Mouse (Mus musculus) embryonic facial prominence, embryonic 10.5 days (tissue): ENCODE results near the gene Olfr126. TPM values are rescaled to one million over a fixed set of nuclear protein-coding genes. Genes with fewer than 3 reads are reported as not detected.

Source experiments
- DNase-seq: peaks from one replicate; pipeline ENCODE4 v3.0.0-alpha.2; 2017; ENCODE audit warnings: low spot score
- H3K27ac ChIP-seq: fragments of 300-500 bp; sonication (generic); replicated peaks from 2 replicates; pipeline ENCODE4 v1.5.1; 2016; ENCODE audit warnings: mild to moderate bottlenecking
- H3K27me3 ChIP-seq: fragments of 300-500 bp; sonication (generic); replicated peaks from 2 replicates; pipeline ENCODE4 v1.6.1; 2016; ENCODE audit warnings: low read depth, mild to moderate bottlenecking; ENCODE audit not compliant: poor library complexity, severe bottlenecking
- H3K36me3 ChIP-seq: fragments of 300-500 bp; sonication (generic); replicated peaks from 2 replicates; pipeline ENCODE4 v1.6.1; 2016; ENCODE audit warnings: mild to moderate bottlenecking, moderate library complexity
- H3K4me1 ChIP-seq: fragments of 300-500 bp; sonication (generic); 2 replicates; pipeline ENCODE4 v1.6.1; 2016
- H3K4me3 ChIP-seq: fragments of 300-500 bp; sonication (generic); 2 replicates; pipeline ENCODE4 v1.5.1; 2016; ENCODE audit warnings: mild to moderate bottlenecking, moderate library complexity
- H3K9me3 ChIP-seq: fragments of 300-500 bp; sonication (generic); 2 replicates; pipeline ENCODE4 v1.6.1; 2016; ENCODE audit warnings: mild to moderate bottlenecking
- WGBS: fragments of 180-500 bp; shearing (Covaris S2); methylation state at CpG from one replicate; pipeline ENCODE4 v1.1.7; 2016; 5-methylcytosine and 5-hydroxymethylcytosine counted together
- polyA plus RNA-seq: library from polyadenylated mRNA; unstranded; fragments of >200 nt; fragmentation: Nextera tagmentation; extraction: Ambion mirVana; gene quantifications from 2 replicates; pipeline ENCODE4 v1.2.1, GENCODE M21; 2016

The Olfr126 gene
- polyA plus RNA-seq = not detected in 2 replicates

- Histone ChIP-seq H3K27me3 (no peaks in the 10 kb centered on the region), H3K27ac (no peak within 1 kb of the TSS), H3K4me3 (no peak within 1 kb of the TSS), H3K9me3 (no peaks in the 10 kb centered on the region), H3K4me1 (no peaks in the 10 kb centered on the region), H3K36me3 (no peaks in the 10 kb centered on the region)
- DNase-seq = no peak
These were observed at the start of gene Olfr126 for GRCm38 (mm10) chr17:37847183-37847582. Gene Olfr126, plus strand, starts transcription at chr17:37847483.

- H3K4me3 ChIP-seq = no peak within 1 kb of the TSS
- H3K27ac ChIP-seq = no peak within 1 kb of the TSS
- WGBS = 85% methylated on average over 3 of the region's 3 CpGs
- no peaks in the 10 kb centered on the region for H3K4me1 ChIP-seq
- no peaks in the 10 kb centered on the region for H3K36me3 ChIP-seq
- H3K9me3 ChIP-seq = no peaks in the 10 kb centered on the region
- H3K27me3 ChIP-seq = no peaks in the 10 kb centered on the region
- no peak for DNase-seq
These were observed 47.7 kb upstream of the Olfr126 start, which contains the start of gene Olfr124 for GRCm38 (mm10) chr17:37799588-37799987. Gene Olfr124, plus strand, starts transcription at chr17:37799888.

- Histone ChIP-seq H3K9me3 (no peaks in the 10 kb centered on the region), H3K4me3 (no peak within 1 kb of the TSS), H3K4me1 (no peaks in the 10 kb centered on the region), H3K36me3 (no peaks in the 10 kb centered on the region), H3K27me3 (no peaks in the 10 kb centered on the region), H3K27ac (no peak within 1 kb of the TSS)
- DNase-seq = no peak
These were observed 14.6 kb upstream of the Olfr126 start, which contains the start of gene Olfr125 for GRCm38 (mm10) chr17:37832649-37833048. Gene Olfr125, plus strand, starts transcription at chr17:37832949.

DNA sequence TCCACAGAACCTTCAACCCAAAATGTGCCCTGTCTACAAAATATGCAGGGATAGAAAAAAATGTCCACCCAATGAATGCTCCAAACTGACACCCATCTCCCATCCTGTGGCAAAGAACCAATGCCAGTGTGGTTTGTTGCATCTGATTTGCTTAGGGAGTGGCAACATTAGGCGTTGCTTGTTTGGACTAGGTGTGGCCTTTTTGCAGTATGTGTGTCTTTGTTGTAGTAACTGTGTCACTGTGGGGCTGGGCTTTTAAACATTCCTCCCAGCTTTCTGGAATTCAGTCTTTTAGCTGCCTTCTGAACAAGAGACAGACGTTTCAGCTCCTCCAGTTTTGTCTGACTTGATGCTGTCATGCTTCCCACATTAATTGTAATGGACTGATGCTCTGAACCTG lies 16.6 kb downstream of the Olfr126 start:
- Histone ChIP-seq H3K27ac (no peak overlapping the region), H3K36me3 (no peaks in the 10 kb centered on the region), H3K9me3 (peaks cover 2% of the 10 kb centered on the region; the same call in 1 of the 2 replicates), H3K4me3 (no peak overlapping the region), H3K4me1 (no peaks in the 10 kb centered on the region), H3K27me3 (no peaks in the 10 kb centered on the region)
- 82% methylated on average over 2 of the region's 2 CpGs for WGBS
- no peak for DNase-seq

DNA sequence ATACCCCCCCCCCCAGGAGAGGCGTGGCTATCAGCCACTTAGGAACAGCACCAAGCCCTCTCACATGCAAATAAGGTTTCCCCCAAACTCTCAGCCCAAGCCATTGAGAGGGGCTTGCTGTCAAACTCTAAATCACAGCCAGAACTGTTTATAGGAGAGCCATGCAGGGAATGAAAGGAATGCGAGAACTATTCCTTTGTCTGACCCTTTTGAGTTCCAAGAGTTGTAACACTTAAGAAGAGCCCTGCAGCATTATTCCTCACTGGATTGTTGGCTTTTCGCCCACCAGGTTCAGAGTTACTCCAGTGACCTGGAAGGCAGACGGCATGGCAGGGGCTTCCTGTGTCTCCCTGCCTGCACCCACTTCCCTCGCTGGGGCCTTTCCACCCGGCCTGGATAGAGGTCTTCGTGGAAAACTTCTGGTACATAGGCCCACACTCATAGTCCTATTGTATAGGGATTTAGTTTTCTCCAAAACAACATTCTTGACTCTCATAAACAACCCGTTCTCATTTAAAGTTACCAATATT lies 22.5 kb downstream of the Olfr126 start:
- peak; percentile 9 for DNase-seq

DNA sequence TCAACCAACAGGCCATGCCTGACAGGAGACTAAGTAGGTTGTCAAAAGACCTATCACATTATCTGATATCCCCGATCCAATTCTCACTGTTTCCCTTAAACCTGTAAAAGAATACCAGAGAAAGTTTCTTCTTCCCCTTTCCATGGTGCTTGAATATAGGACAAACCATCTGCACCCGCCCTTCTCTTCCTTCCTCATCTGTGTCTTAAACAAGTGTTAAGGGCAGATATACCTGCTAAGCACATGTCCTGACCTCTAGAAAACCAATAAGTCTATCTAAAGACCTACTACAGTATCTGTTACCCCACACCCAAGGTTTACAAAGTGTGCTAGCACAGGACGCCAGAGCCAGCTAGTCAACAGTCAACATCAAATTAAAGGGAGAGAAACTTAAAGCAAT lies 26.5 kb downstream of the Olfr126 start:
- Histone ChIP-seq H3K9me3 (no peaks in the 10 kb centered on the region), H3K27me3 (no peaks in the 10 kb centered on the region), H3K27ac (no peak overlapping the region), H3K4me1 (peaks cover 3% of the 10 kb centered on the region; the same call in 1 of the 2 replicates), H3K4me3 (no peak overlapping the region), H3K36me3 (no peaks in the 10 kb centered on the region)
- no peak for DNase-seq
- 88% methylated on average over 3 of the region's 3 CpGs for WGBS

More for the DNA sequence above, 22.5 kb downstream of the Olfr126 start:
- peaks cover 3% of the 10 kb centered on the region; the same call in 1 of the 2 replicates for H3K4me1 ChIP-seq
- H3K27ac ChIP-seq = no peak overlapping the region
- no peaks in the 10 kb centered on the region for H3K27me3 ChIP-seq
- H3K36me3 ChIP-seq = no peaks in the 10 kb centered on the region
- no peak overlapping the region for H3K4me3 ChIP-seq
- WGBS = 19% methylated on average over 8 of the region's 8 CpGs
- H3K9me3 ChIP-seq = no peaks in the 10 kb centered on the region

DNA sequence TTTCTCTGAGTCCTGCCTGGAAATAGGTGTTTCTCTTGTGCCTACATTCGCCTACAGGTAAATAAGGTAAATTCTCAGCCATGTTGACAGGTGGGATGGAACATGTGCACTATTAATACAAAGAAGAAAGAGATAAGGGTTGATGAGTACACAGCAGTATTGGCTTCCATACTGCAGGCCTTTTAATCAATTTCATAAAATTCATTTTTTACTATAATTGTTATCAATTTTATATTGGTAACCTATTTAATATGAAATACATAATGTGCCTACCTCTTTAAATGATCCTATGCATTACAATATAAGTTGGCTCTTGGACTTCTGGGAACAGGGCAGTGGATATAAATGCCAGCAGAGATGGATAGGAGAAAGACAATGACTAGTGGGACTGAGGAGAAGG lies 52.9 kb downstream of the Olfr126 start, which contains the start of gene Olfr127:
Gene Olfr127 (plus strand): TSS at position 301 of the 400 bp plus-strand sequence.
- DNase-seq = no peak
- Histone ChIP-seq H3K4me3 (no peak within 1 kb of the TSS), H3K36me3 (no peaks in the 10 kb centered on the region), H3K27me3 (no peaks in the 10 kb centered on the region), H3K4me1 (no peaks in the 10 kb centered on the region), H3K9me3 (no peaks in the 10 kb centered on the region), H3K27ac (no peak within 1 kb of the TSS)
- WGBS = 85% methylated on average over 1 of the region's 1 CpGs

Other genes starting within 250 kb of the Olfr126 start
- not detected in 2 replicates for gene Olfr115, start 220.4 kb upstream of the Olfr126 start, polyA plus RNA-seq
- not detected in 2 replicates for gene Olfr116, start 220.3 kb upstream of the Olfr126 start, polyA plus RNA-seq
- gene Olfr117, start 183.7 kb upstream of the Olfr126 start, polyA plus RNA-seq = not detected in 2 replicates
- gene Olfr118, start 180.5 kb upstream of the Olfr126 start, polyA plus RNA-seq = not detected in 2 replicates
- gene Olfr119, start 150.9 kb upstream of the Olfr126 start, polyA plus RNA-seq = not detected in 2 replicates
- not detected in 2 replicates for gene Olfr120, start 125.7 kb upstream of the Olfr126 start, polyA plus RNA-seq
- not detected in 2 replicates for gene Olfr121, start 98.6 kb upstream of the Olfr126 start, polyA plus RNA-seq
- not detected in 2 replicates for gene Olfr122, start 78.9 kb upstream of the Olfr126 start, polyA plus RNA-seq
- not detected in 2 replicates for gene Olfr123, start 54.0 kb upstream of the Olfr126 start, polyA plus RNA-seq
- not detected in 2 replicates for gene Olfr124, start 47.6 kb upstream of the Olfr126 start, polyA plus RNA-seq
- gene Olfr125, start 14.5 kb upstream of the Olfr126 start, polyA plus RNA-seq = not detected in 2 replicates
- gene Olfr127, start 53.0 kb downstream of the Olfr126 start, polyA plus RNA-seq = not detected in 2 replicates
- not detected in 2 replicates for gene Olfr128, start 73.1 kb downstream of the Olfr126 start, polyA plus RNA-seq
- not detected in 2 replicates for gene Olfr761, start 105.6 kb downstream of the Olfr126 start, polyA plus RNA-seq
- gene Olfr129, start 212.6 kb downstream of the Olfr126 start, polyA plus RNA-seq = not detected in 2 replicates
- not detected in 2 replicates for gene Olfr130, start 216.4 kb downstream of the Olfr126 start, polyA plus RNA-seq
- not detected in 2 replicates for gene Olfr131, start 241.2 kb downstream of the Olfr126 start, polyA plus RNA-seq